Mouse (Mus musculus) embryonic facial prominence, embryonic 14.5 days (tissue): ENCODE data around the gene Bst2. TPM values are rescaled to one million over a fixed set of nuclear protein-coding genes. Genes with fewer than 3 reads are reported as not detected.
"Not testable (repeated sequence)": the region's sequence is repeated elsewhere in the genome, so short reads cannot be mapped to it uniquely, and the experiment has no call there.

ENCODE experiments used
- ATAC-seq: fragments of 200-750 bp; cut with Nextera tagmentation; 2 replicates; pipeline ENCODE4 v1.8.0; 2017; ENCODE audit warnings: low read depth, moderate number of reproducible peaks, moderate TSS enrichment
- DNase-seq: peaks from one replicate; pipeline ENCODE4 v3.0.0-alpha.2; 2015; ENCODE audit warnings: low spot score
- H3K27ac ChIP-seq: fragments of 300-500 bp; sonication (generic); replicated peaks from 2 replicates; pipeline ENCODE4 v1.5.1; 2014; ENCODE audit warnings: low read depth, mild to moderate bottlenecking, low read length, moderate library complexity
- H3K27me3 ChIP-seq: fragments of 300-500 bp; sonication (generic); replicated peaks from 2 replicates; pipeline ENCODE4 v1.6.1; 2014; ENCODE audit warnings: low read length; ENCODE audit not compliant: control insufficient read depth, insufficient read depth
- H3K36me3 ChIP-seq: fragments of 300-500 bp; sonication (generic); 2 replicates; pipeline ENCODE4 v1.6.1; 2014; ENCODE audit warnings: low read length, mixed read lengths; ENCODE audit not compliant: control insufficient read depth, insufficient read depth
- H3K4me1 ChIP-seq: fragments of 300-500 bp; sonication (generic); 2 replicates; pipeline ENCODE4 v1.6.1; 2014; ENCODE audit warnings: antibody characterized with exemption, low read length; ENCODE audit not compliant: control insufficient read depth, insufficient read depth
- H3K4me2 ChIP-seq: fragments of 300-500 bp; sonication (generic); 2 replicates; pipeline ENCODE4 v1.6.1; 2014; ENCODE audit warnings: low read depth, mild to moderate bottlenecking, low read length, moderate library complexity, mixed read lengths
- H3K4me3 ChIP-seq: fragments of 300-500 bp; sonication (generic); 2 replicates; pipeline ENCODE4 v1.5.1; 2014; ENCODE audit warnings: low read depth, mild to moderate bottlenecking, low read length
- H3K9ac ChIP-seq: fragments of 300-500 bp; sonication (generic); 2 replicates; pipeline ENCODE4 v1.6.1; 2014; ENCODE audit warnings: low read depth, mild to moderate bottlenecking, low read length, moderate library complexity, mixed read lengths
- H3K9me3 ChIP-seq: fragments of 300-500 bp; sonication (generic); 2 replicates; pipeline ENCODE4 v1.6.1; 2016; ENCODE audit warnings: low read length; ENCODE audit not compliant: control insufficient read depth
- WGBS: fragments of 180-500 bp; shearing (Covaris S2); extraction: QIAGEN DNeasy Blood & Tissue Kit; methylation state at CpG from one replicate; pipeline ENCODE4 v1.1.7; 2014; 5-methylcytosine and 5-hydroxymethylcytosine counted together
- polyA plus RNA-seq: library from polyadenylated mRNA; unstranded; fragments of >200 nt; fragmentation: Nextera tagmentation; extraction: Ambion mirVana; gene quantifications from 2 replicates; pipeline ENCODE4 v1.2.1, GENCODE M21; 2014

Gene Bst2
- polyA plus RNA-seq, 1 experiment from 2014 or later = 16.2 TPM

- H3K27me3 ChIP-seq, ATAC-seq, H3K27ac ChIP-seq, H3K9me3 ChIP-seq, H3K4me2 ChIP-seq, H3K36me3 ChIP-seq, H3K9ac ChIP-seq, H3K4me3 ChIP-seq, H3K4me1 ChIP-seq: not testable (repeated sequence)
- 40% methylated on average over 9 of the region's 10 CpGs for WGBS
- DNase-seq = peak; percentile 73
These were observed 18.0 kb downstream of the Bst2 start for GRCm38 (mm10) chr8:71519037-71519825.

- Histone ChIP-seq H3K4me3 (no peak overlapping the region), H3K4me2 (no peak overlapping the region), H3K36me3 (no peaks in the 10 kb centered on the region), H3K27me3 (no peaks in the 10 kb centered on the region), H3K27ac (no peak overlapping the region), H3K9ac (no peak overlapping the region), H3K9me3 (no peaks in the 10 kb centered on the region), H3K4me1 (no peaks in the 10 kb centered on the region)
- no peak for DNase-seq
- 5% methylated on average over 6 of the region's 6 CpGs for WGBS
- ATAC-seq = no peak
These were observed 20.5 kb downstream of the Bst2 start for GRCm38 (mm10) chr8:71516786-71517185.

- 66% methylated on average over 5 of the region's 5 CpGs for WGBS
- Histone ChIP-seq H3K27ac (no peak overlapping the region), H3K4me2 (no peak overlapping the region), H3K4me1 (no peaks in the 10 kb centered on the region), H3K36me3 (no peaks in the 10 kb centered on the region), H3K9me3 (no peaks in the 10 kb centered on the region), H3K4me3 (no peak overlapping the region), H3K27me3 (no peaks in the 10 kb centered on the region; the same call in 1 of the 2 replicates), H3K9ac (no peak overlapping the region)
- ATAC-seq (no peak), DNase-seq (no peak)
These were observed 22.2 kb downstream of the Bst2 start for GRCm38 (mm10) chr8:71515043-71515442.

GRCm38 (mm10) chr8:71513018-71513754 is 24.1 kb downstream of the Bst2 start:
- H3K27me3 ChIP-seq = peaks cover 13% of the 10 kb centered on the region
- no peak overlapping the region for H3K4me3 ChIP-seq
- no peak for DNase-seq
- no peak for ATAC-seq
- WGBS = 55% methylated on average over 10 of the region's 15 CpGs
- H3K4me1 ChIP-seq = no peaks in the 10 kb centered on the region
- H3K9ac ChIP-seq = no peak overlapping the region
- no peak overlapping the region for H3K4me2 ChIP-seq
- no peaks in the 10 kb centered on the region for H3K9me3 ChIP-seq
- H3K27ac ChIP-seq = no peak overlapping the region
- no peaks in the 10 kb centered on the region for H3K36me3 ChIP-seq

- Histone ChIP-seq H3K27me3 (peaks cover 28% of the 10 kb centered on the region), H3K9me3 (no peaks in the 10 kb centered on the region), H3K4me3 (peak within 1 kb of the TSS; percentile 10; the same call in 1 of the 2 replicates), H3K36me3 (no peaks in the 10 kb centered on the region), H3K4me2 (no peak within 1 kb of the TSS), H3K9ac (no peak within 1 kb of the TSS), H3K27ac (no peak within 1 kb of the TSS), H3K4me1 (no peaks in the 10 kb centered on the region)
- ATAC-seq (no peak), DNase-seq (no peak)
- WGBS = 52% methylated on average over 14 of the region's 14 CpGs
These were observed 25.6 kb downstream of the Bst2 start, which contains the start of gene Plvap for GRCm38 (mm10) chr8:71511644-71512043. TSS of gene Plvap (minus strand) at chr8:71511752.

- no peak for ATAC-seq
- H3K4me3 ChIP-seq = no peak overlapping the region
- H3K36me3 ChIP-seq = no peaks in the 10 kb centered on the region
- no peak overlapping the region for H3K9ac ChIP-seq
- no peak for DNase-seq
- no peaks in the 10 kb centered on the region for H3K9me3 ChIP-seq
- 29% methylated on average over 1 of the region's 2 CpGs for WGBS
- no peaks in the 10 kb centered on the region for H3K4me1 ChIP-seq
- H3K27me3 ChIP-seq = peaks cover 40% of the 10 kb centered on the region
- no peak overlapping the region for H3K27ac ChIP-seq
- H3K4me2 ChIP-seq = no peak overlapping the region
These were observed 27.9 kb downstream of the Bst2 start for GRCm38 (mm10) chr8:71509316-71509715.

GRCm38 (mm10) chr8:71507589-71508104 is 29.6 kb downstream of the Bst2 start:
- H3K27me3 ChIP-seq = peaks cover 40% of the 10 kb centered on the region
- peak; percentile 94 for DNase-seq
- peak overlapping the region; percentile 42; the same call in 1 of the 2 replicates for H3K9ac ChIP-seq
- H3K9me3 ChIP-seq = no peaks in the 10 kb centered on the region
- no peaks in the 10 kb centered on the region for H3K4me1 ChIP-seq
- H3K27ac ChIP-seq = no peak overlapping the region
- peak overlapping the region; percentile 43 for H3K4me3 ChIP-seq
- peak; percentile 81 for ATAC-seq
- no peaks in the 10 kb centered on the region for H3K36me3 ChIP-seq
- under 1% methylated on average over 52 of the region's 61 CpGs for WGBS
- peak overlapping the region; percentile 67 for H3K4me2 ChIP-seq

GRCm38 (mm10) chr8:71505979-71506378 is 31.3 kb downstream of the Bst2 start:
- no peak overlapping the region for H3K9ac ChIP-seq
- no peak for DNase-seq
- H3K4me3 ChIP-seq = no peak overlapping the region
- 73% methylated on average over 4 of the region's 4 CpGs for WGBS
- H3K9me3 ChIP-seq = no peaks in the 10 kb centered on the region
- H3K4me2 ChIP-seq = no peak overlapping the region
- no peak overlapping the region for H3K27ac ChIP-seq
- peaks cover 40% of the 10 kb centered on the region for H3K27me3 ChIP-seq
- no peaks in the 10 kb centered on the region for H3K36me3 ChIP-seq
- no peak for ATAC-seq
- H3K4me1 ChIP-seq = no peaks in the 10 kb centered on the region
